Mouse (Mus musculus): ENCODE data around the gene Gm2974. TPM values are rescaled to one million over a fixed set of nuclear protein-coding genes. Genes with fewer than 3 reads are reported as not detected.

Gm2974 gene
- not detected for polyA plus RNA-seq (2014; fragmentation: Illumina TruSeq; extraction: RNeasy Lipid Tissue Mini Kit (QIAGEN cat#74804); ENCODE audit: low read depth, low replicate concordance)

GRCm38 (mm10) chr14:4182491-4183210 is at the start of gene Gm2974:
Gm2974 (plus strand) TSS chr14:4182576.

GRCm38 (mm10) chr14:4164730-4165129 is 17.6 kb upstream of the Gm2974 start, which contains the start of gene Gm3127:
Gm3127 (plus strand) TSS chr14:4165030.

GRCm38 (mm10) chr14:4249331-4249730 is 67.0 kb downstream of the Gm2974 start, which contains the start of gene Gm3138:
Gm3138 (plus strand) TSS chr14:4249631.

Other genes with a start within 250 kb of the Gm2974 start
- gene Gm3095, start 219.0 kb upstream of the Gm2974 start, polyA plus RNA-seq (2014; fragmentation: Illumina TruSeq; extraction: RNeasy Lipid Tissue Mini Kit (QIAGEN cat#74804); ENCODE audit: low read depth, low replicate concordance) = not detected
- gene Gm3099, start 184.2 kb upstream of the Gm2974 start, polyA plus RNA-seq (2014; fragmentation: Illumina TruSeq; extraction: RNeasy Lipid Tissue Mini Kit (QIAGEN cat#74804); ENCODE audit: low read depth, low replicate concordance) = not detected
- gene Gm5796, start 158.6 kb upstream of the Gm2974 start, polyA plus RNA-seq (2014; fragmentation: Illumina TruSeq; extraction: RNeasy Lipid Tissue Mini Kit (QIAGEN cat#74804); ENCODE audit: low read depth, low replicate concordance) = not detected
- not detected for gene Gm3115, start 98.5 kb upstream of the Gm2974 start, polyA plus RNA-seq (2014; fragmentation: Illumina TruSeq; extraction: RNeasy Lipid Tissue Mini Kit (QIAGEN cat#74804); ENCODE audit: low read depth, low replicate concordance)
- not detected for gene Gm8108, start 72.0 kb upstream of the Gm2974 start, polyA plus RNA-seq (2014; fragmentation: Illumina TruSeq; extraction: RNeasy Lipid Tissue Mini Kit (QIAGEN cat#74804); ENCODE audit: low read depth, low replicate concordance)
- not detected for gene Gm3127, start 17.5 kb upstream of the Gm2974 start, polyA plus RNA-seq (2014; fragmentation: Illumina TruSeq; extraction: RNeasy Lipid Tissue Mini Kit (QIAGEN cat#74804); ENCODE audit: low read depth, low replicate concordance)
- gene Gm3138, start 67.1 kb downstream of the Gm2974 start, polyA plus RNA-seq (2014; fragmentation: Illumina TruSeq; extraction: RNeasy Lipid Tissue Mini Kit (QIAGEN cat#74804); ENCODE audit: low read depth, low replicate concordance) = not detected
- not detected for gene Gm3149, start 134.7 kb downstream of the Gm2974 start, polyA plus RNA-seq (2014; fragmentation: Illumina TruSeq; extraction: RNeasy Lipid Tissue Mini Kit (QIAGEN cat#74804); ENCODE audit: low read depth, low replicate concordance)
- gene 2610042L04Rik, start 152.2 kb downstream of the Gm2974 start, polyA plus RNA-seq (2014; fragmentation: Illumina TruSeq; extraction: RNeasy Lipid Tissue Mini Kit (QIAGEN cat#74804); ENCODE audit: low read depth, low replicate concordance) = not detected
- not detected for gene Gm3159, start 214.9 kb downstream of the Gm2974 start, polyA plus RNA-seq (2014; fragmentation: Illumina TruSeq; extraction: RNeasy Lipid Tissue Mini Kit (QIAGEN cat#74804); ENCODE audit: low read depth, low replicate concordance)
- not detected for gene Gm3164, start 232.9 kb downstream of the Gm2974 start, polyA plus RNA-seq (2014; fragmentation: Illumina TruSeq; extraction: RNeasy Lipid Tissue Mini Kit (QIAGEN cat#74804); ENCODE audit: low read depth, low replicate concordance)
- gene Gm3173, start 248.4 kb downstream of the Gm2974 start, polyA plus RNA-seq (2014; fragmentation: Illumina TruSeq; extraction: RNeasy Lipid Tissue Mini Kit (QIAGEN cat#74804); ENCODE audit: low read depth, low replicate concordance) = not detected